Mouse (Mus musculus) right cerebral cortex, adult 2 months (tissue): Measurements from ENCODE around the gene Itga7.
"Not testable (repeated sequence)": the region's sequence is repeated elsewhere in the genome, so short reads cannot be mapped to it uniquely, and the experiment has no call there.

Experiments used
- DNase-seq, 2 experiments: peaks; one replicate each; pipeline ENCODE4 v3.0.0; 2021 to 2022; ENCODE audit warnings: low spot score in 2 of 2

Gene Itga7

GRCm38 (mm10) chr10:128980644-128981365, 47.2 kb downstream of the Itga7 start:
- no peak for DNase-seq

GRCm38 (mm10) chr10:128989131-128989530, 55.5 kb downstream of the Itga7 start, which contains the start of gene Olfr9:
TSS of gene Olfr9 (plus strand) at chr10:128989431.
- not testable (repeated sequence) for DNase-seq

GRCm38 (mm10) chr10:128990129-128990850, 56.7 kb downstream of the Itga7 start:
- not testable (repeated sequence) for DNase-seq

- no peak for DNase-seq
Observed at GRCm38 (mm10) chr10:128990994-128991393, 57.4 kb downstream of the Itga7 start.

GRCm38 (mm10) chr10:128995796-128996195, 62.2 kb downstream of the Itga7 start:
- no peak for DNase-seq

- no peak for DNase-seq
Observed at GRCm38 (mm10) chr10:128996523-128997040, 63.0 kb downstream of the Itga7 start.

- DNase-seq: no peak
Observed at GRCm38 (mm10) chr10:129004032-129004920, 70.7 kb downstream of the Itga7 start.
